Mouse (Mus musculus) intestine, embryonic 16.5 days (tissue): Measurements from ENCODE around the gene Rrp36. TPM values are rescaled to one million over a fixed set of nuclear protein-coding genes. Genes with fewer than 3 reads are reported as not detected.

Experiments used
- ATAC-seq: fragments of 200-750 bp; cut with Nextera tagmentation; 2 replicates; pipeline ENCODE4 v1.8.0; 2017; ENCODE audit warnings: moderate TSS enrichment, moderate library complexity
- H3K27ac ChIP-seq: fragments of 300-500 bp; sonication (generic); 2 replicates; pipeline ENCODE4 v1.5.1; 2014; ENCODE audit warnings: mild to moderate bottlenecking, low read length
- H3K27me3 ChIP-seq: fragments of 300-500 bp; sonication (generic); replicated peaks from 2 replicates; pipeline ENCODE4 v1.6.1; 2014; ENCODE audit warnings: low read length, control low read depth, mixed read lengths; ENCODE audit not compliant: control insufficient read depth, insufficient read depth
- H3K36me3 ChIP-seq: fragments of 300-500 bp; sonication (generic); 2 replicates; pipeline ENCODE4 v1.6.1; 2014; ENCODE audit warnings: low read length, control low read depth; ENCODE audit not compliant: control insufficient read depth, insufficient read depth
- H3K4me1 ChIP-seq: fragments of 300-500 bp; sonication (generic); 2 replicates; pipeline ENCODE4 v1.6.1; 2014; ENCODE audit warnings: low read length, control low read depth, mixed read lengths; ENCODE audit not compliant: control insufficient read depth, insufficient read depth
- H3K4me2 ChIP-seq: fragments of 300-500 bp; sonication (generic); 2 replicates; pipeline ENCODE4 v1.6.1; 2014; ENCODE audit warnings: low read depth, low read length, control low read depth
- H3K4me3 ChIP-seq: fragments of 300-500 bp; sonication (generic); 2 replicates; pipeline ENCODE4 v1.5.1; 2014; ENCODE audit warnings: mild to moderate bottlenecking, low read length
- H3K9ac ChIP-seq: fragments of 300-500 bp; sonication (generic); 2 replicates; pipeline ENCODE4 v1.6.1; 2014; ENCODE audit warnings: low read depth, low read length
- H3K9me3 ChIP-seq: fragments of 300-500 bp; sonication (generic); 2 replicates; pipeline ENCODE4 v1.6.1; 2016; ENCODE audit warnings: low read length, control low read depth; ENCODE audit not compliant: control insufficient read depth
- WGBS: fragments of 180-500 bp; shearing (Covaris S2); extraction: QIAGEN DNeasy Blood & Tissue Kit; methylation state at CpG from one replicate; pipeline ENCODE4 v1.1.7; 2014; 5-methylcytosine and 5-hydroxymethylcytosine counted together
- polyA plus RNA-seq: library from polyadenylated mRNA; unstranded; fragments of >200 nt; fragmentation: Nextera tagmentation; extraction: Ambion mirVana; gene quantifications from 2 replicates; pipeline ENCODE4 v1.2.1, GENCODE M21; 2015

The Rrp36 gene
- polyA plus RNA-seq, 1 experiment from 2014 or later, result 67.4 TPM

- Histone ChIP-seq H3K4me2 (peak within 1 kb of the TSS; percentile 79), H3K36me3 (0 out of 2 replicates have a peak, but pooled peaks cover 2% of the 10 kb centered on the region), H3K4me1 (peaks cover 19% of the 10 kb centered on the region), H3K4me3 (peak within 1 kb of the TSS; percentile 86), H3K9me3 (no peaks in the 10 kb centered on the region), H3K9ac (peak within 1 kb of the TSS; percentile 92), H3K27ac (peak within 1 kb of the TSS; percentile 93), H3K27me3 (no peaks in the 10 kb centered on the region)
- ATAC-seq, result peak; percentile 96
- under 1% methylated on average over 48 of the region's 48 CpGs for WGBS
Measured at GRCm38 (mm10) chr17:46704887-46705835, 31.0 kb upstream of the Rrp36 start, which contains the start of gene Ppp2r5d. Gene Ppp2r5d (minus strand): TSS chr17:46705111.

DNA sequence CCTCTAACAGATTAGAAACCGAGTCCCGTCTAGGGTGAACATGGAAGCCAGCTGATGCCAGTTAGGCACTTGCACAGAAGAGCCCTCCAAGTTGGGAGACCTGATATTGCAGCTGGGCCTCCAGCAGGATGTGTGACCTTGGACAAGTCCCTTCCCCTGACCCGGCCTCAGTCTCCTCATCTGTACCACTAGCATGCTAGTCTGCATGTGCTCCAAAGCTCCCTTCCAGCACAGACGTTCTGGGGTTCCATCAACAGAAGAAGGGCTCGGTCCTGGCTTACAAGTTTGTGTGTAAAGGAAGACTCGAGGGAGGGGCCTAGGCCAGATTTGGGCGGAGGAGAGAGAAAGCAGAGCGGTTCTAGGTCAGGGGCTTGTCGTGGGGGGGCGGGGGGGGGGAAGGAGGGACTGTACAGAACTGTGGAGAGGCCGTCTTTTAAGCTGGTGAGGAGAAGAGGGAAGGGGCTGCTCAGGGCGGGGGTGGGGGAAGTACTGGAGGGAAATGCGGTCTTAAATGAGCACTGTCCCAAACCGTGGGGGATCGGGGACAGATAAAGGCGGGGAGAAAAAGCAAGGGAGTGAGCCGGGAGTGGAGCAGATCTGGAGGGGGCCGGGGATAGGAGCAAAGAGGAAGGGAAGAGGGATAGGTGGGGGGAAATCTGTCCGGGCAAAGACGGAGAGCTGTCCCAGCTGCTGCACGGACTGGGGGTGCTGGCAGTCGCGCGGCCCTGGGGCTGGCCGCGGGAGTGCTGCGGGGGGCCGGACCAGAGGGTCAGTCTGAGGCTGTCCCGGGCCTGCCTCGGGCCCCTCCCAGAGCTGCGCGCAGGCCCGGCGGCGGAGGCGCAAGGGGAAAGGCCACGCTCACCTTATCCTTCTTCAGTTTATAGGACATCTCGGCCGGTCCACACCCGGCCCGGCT is 30.1 kb upstream of the Rrp36 start:
- WGBS, result 2% methylated on average over 41 of the region's 41 CpGs
- no peaks in the 10 kb centered on the region for H3K9me3 ChIP-seq
- H3K9ac ChIP-seq, result peak overlapping the region; percentile 92
- H3K36me3 ChIP-seq, result 0 out of 2 replicates have a peak, but pooled peaks cover 2% of the 10 kb centered on the region
- H3K4me3 ChIP-seq, result peak overlapping the region; percentile 86
- peak overlapping the region; percentile 70 for H3K4me2 ChIP-seq
- peaks cover 21% of the 10 kb centered on the region for H3K4me1 ChIP-seq
- ATAC-seq, result peak; percentile 84
- H3K27ac ChIP-seq, result peak overlapping the region; percentile 93
- no peaks in the 10 kb centered on the region for H3K27me3 ChIP-seq

- Histone ChIP-seq H3K4me1 (peaks cover 27% of the 10 kb centered on the region), H3K27me3 (no peaks in the 10 kb centered on the region), H3K4me3 (no peak overlapping the region), H3K9me3 (no peaks in the 10 kb centered on the region), H3K4me2 (no peak overlapping the region), H3K27ac (no peak overlapping the region), H3K9ac (peak overlapping the region; percentile 92; the same call in 1 of the 2 replicates), H3K36me3 (0 out of 2 replicates have a peak, but pooled peaks cover 2% of the 10 kb centered on the region)
- WGBS, result 86% methylated on average over 5 of the region's 5 CpGs
- ATAC-seq, result no peak
Measured at GRCm38 (mm10) chr17:46702506-46702905, 28.4 kb upstream of the Rrp36 start.

DNA sequence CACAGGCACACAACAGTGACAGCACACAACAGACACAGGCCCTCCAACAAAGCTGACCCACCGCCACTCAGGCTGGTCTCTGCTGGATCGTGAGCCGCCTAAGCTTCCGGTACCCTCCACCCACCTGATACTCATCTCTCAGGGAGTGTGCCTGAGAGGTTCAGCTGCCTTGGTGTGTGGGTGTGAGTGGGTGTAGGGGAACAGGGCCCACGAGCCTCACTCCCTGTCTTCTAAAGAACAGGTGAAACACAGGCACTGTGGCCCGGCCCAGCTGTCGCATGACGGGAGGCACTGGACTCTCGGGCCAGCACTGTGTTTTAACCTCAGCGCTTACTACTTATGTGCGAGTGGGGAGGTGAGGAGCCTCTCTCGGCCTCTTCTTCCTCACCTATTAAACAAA is 27.9 kb upstream of the Rrp36 start:
- 83% methylated on average over 12 of the region's 12 CpGs for WGBS
- peak overlapping the region; percentile 53 for H3K9ac ChIP-seq
- H3K4me2 ChIP-seq, result no peak overlapping the region
- no peaks in the 10 kb centered on the region for H3K9me3 ChIP-seq
- no peaks in the 10 kb centered on the region for H3K27me3 ChIP-seq
- no peak overlapping the region for H3K4me3 ChIP-seq
- no peak overlapping the region for H3K27ac ChIP-seq
- no peak for ATAC-seq
- peaks cover 27% of the 10 kb centered on the region for H3K4me1 ChIP-seq
- H3K36me3 ChIP-seq, result 0 out of 2 replicates have a peak, but pooled peaks cover 2% of the 10 kb centered on the region

GRCm38 (mm10) chr17:46701489-46701888 is 27.3 kb upstream of the Rrp36 start:
- no peak overlapping the region for H3K4me2 ChIP-seq
- 0 out of 2 replicates have a peak, but pooled peaks cover 2% of the 10 kb centered on the region for H3K36me3 ChIP-seq
- H3K9ac ChIP-seq, result peak overlapping the region; percentile 53; the same call in 1 of the 2 replicates
- no peaks in the 10 kb centered on the region for H3K27me3 ChIP-seq
- ATAC-seq, result no peak
- 70% methylated on average over 12 of the region's 12 CpGs for WGBS
- no peak overlapping the region for H3K4me3 ChIP-seq
- H3K27ac ChIP-seq, result no peak overlapping the region
- peaks cover 27% of the 10 kb centered on the region for H3K4me1 ChIP-seq
- no peaks in the 10 kb centered on the region for H3K9me3 ChIP-seq

- H3K27ac ChIP-seq, result no peak overlapping the region
- ATAC-seq, result no peak
- no peaks in the 10 kb centered on the region for H3K27me3 ChIP-seq
- no peaks in the 10 kb centered on the region for H3K9me3 ChIP-seq
- H3K9ac ChIP-seq, result no peak overlapping the region
- H3K36me3 ChIP-seq, result 0 out of 2 replicates have a peak, but pooled peaks cover 2% of the 10 kb centered on the region
- H3K4me2 ChIP-seq, result no peak overlapping the region
- 84% methylated on average over 3 of the region's 3 CpGs for WGBS
- no peak overlapping the region for H3K4me3 ChIP-seq
- H3K4me1 ChIP-seq, result peaks cover 27% of the 10 kb centered on the region
Measured at GRCm38 (mm10) chr17:46699912-46700311, 25.8 kb upstream of the Rrp36 start.

DNA sequence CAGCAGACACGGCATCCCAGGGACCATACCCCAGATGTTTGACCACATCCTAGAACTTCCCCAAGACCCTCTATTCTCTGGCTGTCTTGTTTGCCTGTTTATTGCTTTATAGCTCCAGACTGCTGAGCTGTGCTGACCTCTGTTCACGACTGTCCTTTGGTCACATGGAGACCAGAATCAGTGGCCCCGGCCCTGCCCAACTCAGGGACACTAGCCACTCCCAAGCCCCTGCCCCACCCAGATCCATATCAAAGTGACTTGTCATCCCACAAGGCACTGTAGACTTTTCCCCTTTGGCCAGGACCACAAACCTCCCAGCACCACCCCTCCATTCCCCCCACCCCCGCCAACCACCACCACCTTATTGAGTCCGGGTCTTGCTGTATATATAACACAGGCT is 25.1 kb upstream of the Rrp36 start:
- WGBS, result 55% methylated on average over 5 of the region's 5 CpGs
- H3K27ac ChIP-seq, result no peak overlapping the region
- no peaks in the 10 kb centered on the region for H3K9me3 ChIP-seq
- no peak overlapping the region for H3K4me2 ChIP-seq
- H3K36me3 ChIP-seq, result 0 out of 2 replicates have a peak, but pooled peaks cover 2% of the 10 kb centered on the region
- no peaks in the 10 kb centered on the region for H3K27me3 ChIP-seq
- H3K9ac ChIP-seq, result no peak overlapping the region
- H3K4me1 ChIP-seq, result peaks cover 27% of the 10 kb centered on the region
- H3K4me3 ChIP-seq, result no peak overlapping the region
- ATAC-seq, result peak; percentile 54

- Histone ChIP-seq H3K4me1 (peaks cover 22% of the 10 kb centered on the region), H3K4me2 (no peak overlapping the region), H3K27me3 (no peaks in the 10 kb centered on the region), H3K27ac (no peak overlapping the region), H3K9ac (no peak overlapping the region), H3K36me3 (0 out of 2 replicates have a peak, but pooled peaks cover 2% of the 10 kb centered on the region), H3K4me3 (no peak overlapping the region), H3K9me3 (no peaks in the 10 kb centered on the region)
- 87% methylated on average over 6 of the region's 6 CpGs for WGBS
- peak; percentile 29; the same call in 1 of the 2 replicates for ATAC-seq
Measured at GRCm38 (mm10) chr17:46698515-46698914, 24.4 kb upstream of the Rrp36 start.
